Mouse (Mus musculus) hindlimb bud, embryonic 11.5 days (tissue): Measurements from ENCODE around the gene Akirin2.
"Not testable (repeated sequence)": the region's sequence is repeated elsewhere in the genome, so short reads cannot be mapped to it uniquely, and the experiment has no call there.

ENCODE experiments used
- DNase-seq: peaks from one replicate; pipeline ENCODE4 v3.0.0-alpha.2; 2012; ENCODE audit warnings: low read depth, low spot score; ENCODE audit errors: extremely low spot score

The Akirin2 gene

DNA sequence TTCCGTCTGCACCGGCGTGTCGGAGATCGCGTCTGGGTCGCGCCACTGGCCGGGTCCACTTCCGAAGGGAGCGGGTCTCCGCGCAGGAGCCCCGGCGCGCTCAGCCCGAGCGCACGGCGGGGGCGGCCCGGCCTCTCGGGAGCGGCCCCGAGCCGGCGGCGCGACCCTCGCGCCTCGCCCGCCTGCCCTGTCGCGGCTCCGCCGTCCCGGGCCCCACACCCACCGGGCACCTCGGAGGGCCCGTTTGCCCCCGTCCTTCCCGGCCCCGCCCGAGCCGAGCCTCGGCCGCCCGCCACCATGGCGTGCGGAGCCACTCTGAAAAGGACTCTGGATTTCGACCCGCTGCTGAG lies at the start of gene Akirin2:
Akirin2 (plus strand) TSS at position 190 of the 350 bp plus-strand sequence.
- DNase-seq: no peak

DNA sequence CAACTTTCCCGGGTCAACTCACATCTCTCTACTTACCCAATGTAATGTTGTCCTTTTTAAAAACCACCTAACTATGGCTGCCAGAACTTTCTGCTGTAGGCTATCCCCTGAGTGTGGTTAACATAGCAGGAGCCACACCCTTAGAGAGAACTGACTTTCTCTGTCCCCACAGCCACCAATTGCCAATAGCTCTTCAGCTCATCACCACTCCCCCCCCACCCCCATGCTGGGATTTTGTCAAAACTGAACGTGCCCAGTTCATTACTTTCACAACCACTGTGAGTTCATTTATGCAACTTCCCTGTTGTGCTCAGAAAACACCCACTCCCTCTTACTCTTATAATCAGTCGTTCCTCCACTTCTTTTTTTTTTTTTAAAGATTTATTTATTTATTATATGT lies 40.4 kb upstream of the Akirin2 start:
- DNase-seq: no peak

DNA sequence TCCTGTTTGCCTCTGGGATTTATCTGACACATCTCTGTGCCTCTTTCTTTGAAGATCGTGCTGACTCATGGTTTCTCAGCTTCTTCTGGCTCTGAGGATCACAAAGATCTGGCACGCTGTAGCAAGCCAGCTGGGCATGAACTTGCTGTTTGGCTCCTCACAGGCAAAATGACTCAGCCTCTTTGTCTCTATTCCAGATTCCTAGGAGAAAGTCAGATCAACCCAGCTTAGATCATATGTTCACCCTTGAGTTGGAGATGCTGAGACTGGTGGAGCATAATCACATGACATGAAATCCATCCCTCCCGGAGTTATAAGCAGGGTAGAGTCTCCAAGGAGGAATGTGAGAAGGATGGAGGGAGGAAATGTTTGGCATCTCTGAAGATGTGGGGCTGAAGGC lies 27.9 kb upstream of the Akirin2 start:
- no peak for DNase-seq

DNA sequence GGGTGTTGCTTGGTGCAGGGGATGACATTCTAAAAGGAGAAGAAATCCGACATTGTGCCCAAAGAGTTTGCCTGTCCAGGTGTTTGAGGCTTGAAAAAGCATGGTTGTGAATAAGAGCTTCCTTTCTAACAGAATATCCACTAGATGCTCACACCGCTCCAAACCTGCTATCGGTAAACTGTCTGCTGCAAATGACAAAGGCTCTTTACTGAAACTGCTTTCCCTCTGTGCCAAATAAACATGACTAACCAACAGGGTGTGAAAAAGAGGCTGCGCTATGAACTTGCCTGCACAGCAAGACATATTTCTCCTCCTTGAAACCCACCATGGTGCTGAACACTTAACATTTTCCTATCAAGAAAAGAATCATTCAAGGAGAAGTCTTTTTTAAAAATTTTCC lies 27.2 kb upstream of the Akirin2 start:
- no peak for DNase-seq

DNA sequence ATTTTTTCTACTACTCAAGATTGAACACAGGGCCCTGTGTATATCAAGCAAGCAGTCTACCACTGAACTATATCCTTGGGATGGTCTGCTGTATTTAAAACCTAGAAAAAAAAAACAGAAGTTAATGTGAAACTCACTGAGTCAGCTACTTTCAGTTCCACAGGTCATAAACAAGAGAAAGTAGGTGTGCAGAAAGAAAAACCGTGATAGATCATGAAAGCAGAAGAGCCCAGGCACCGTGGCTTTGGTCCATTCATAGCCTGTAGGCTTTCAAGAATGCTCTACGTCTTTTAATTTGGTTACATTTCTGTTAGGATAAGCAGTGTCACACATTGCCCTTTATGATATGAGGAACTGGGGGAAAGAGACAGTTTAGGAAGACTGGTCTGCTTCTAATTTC lies 24.0 kb upstream of the Akirin2 start:
- no peak for DNase-seq

DNA sequence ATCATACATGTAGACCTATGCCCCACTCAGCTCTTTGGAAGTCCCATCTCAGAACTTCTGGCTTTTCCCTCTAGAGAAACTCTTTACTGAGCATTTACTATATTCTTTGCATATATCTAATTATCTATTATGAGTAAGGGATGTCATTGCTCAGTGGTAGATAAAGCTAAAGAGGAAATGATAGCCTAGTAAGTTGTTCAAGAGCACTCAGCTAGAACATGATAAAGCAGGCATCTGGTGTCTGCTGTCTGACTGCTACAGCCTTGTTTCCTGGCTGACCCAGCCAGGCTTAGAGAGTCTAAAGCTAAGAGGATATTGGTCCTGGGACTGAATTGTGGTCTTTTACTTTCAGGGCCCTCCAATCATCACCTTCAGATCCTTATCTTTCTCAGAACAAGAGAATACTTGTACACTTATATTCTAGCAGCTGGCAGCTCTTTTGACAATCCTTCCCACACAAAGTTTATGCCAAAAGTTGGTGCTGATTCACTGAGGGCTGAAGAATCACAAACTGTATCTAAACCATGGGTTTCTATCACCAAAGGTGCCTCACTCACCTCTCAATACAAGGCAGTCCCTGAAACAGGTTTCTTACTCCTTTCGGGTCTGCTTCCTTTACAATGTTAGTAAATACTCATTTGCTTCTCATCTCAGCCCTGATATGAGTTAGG lies 22.2 kb upstream of the Akirin2 start:
- DNase-seq: no peak

DNA sequence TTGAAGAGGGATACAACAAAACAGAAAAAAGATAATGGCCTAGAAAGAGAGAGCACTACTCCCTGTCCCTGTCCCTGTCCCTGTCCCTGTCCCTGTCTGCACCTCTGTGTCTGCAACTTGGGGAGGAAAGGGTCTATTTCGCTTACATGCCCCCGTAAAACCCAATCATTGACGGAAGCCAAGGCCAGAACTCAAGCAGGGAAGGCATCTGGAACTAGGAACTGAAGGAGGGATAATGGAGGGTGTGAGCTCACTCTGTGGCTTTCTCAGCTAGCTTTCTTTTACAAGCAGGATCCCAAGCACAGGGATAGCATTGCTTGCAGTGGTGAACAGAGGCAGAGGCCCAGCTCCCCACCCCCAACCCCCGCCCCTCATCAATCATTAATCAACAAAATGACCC lies 21.4 kb upstream of the Akirin2 start:
- no peak for DNase-seq

DNA sequence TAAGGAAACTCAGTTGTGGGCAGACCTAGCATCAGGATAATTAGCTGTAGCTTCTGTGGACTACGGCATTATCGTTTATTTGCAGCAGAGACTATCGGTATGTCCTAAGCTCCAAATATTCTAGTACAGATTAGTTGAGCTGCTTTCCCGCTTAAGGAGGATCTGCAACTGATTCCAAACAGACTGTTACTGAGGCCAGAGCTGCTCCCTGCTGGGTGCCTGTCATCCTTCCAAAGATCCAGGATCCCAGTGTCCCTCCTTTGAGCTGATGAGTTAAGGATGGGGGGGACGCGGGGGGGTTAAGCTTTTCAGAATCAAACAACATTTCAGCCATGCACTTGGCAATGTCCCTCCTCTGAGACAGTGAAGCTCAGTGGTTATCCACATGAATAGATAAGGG lies 20.8 kb upstream of the Akirin2 start:
- no peak for DNase-seq

DNA sequence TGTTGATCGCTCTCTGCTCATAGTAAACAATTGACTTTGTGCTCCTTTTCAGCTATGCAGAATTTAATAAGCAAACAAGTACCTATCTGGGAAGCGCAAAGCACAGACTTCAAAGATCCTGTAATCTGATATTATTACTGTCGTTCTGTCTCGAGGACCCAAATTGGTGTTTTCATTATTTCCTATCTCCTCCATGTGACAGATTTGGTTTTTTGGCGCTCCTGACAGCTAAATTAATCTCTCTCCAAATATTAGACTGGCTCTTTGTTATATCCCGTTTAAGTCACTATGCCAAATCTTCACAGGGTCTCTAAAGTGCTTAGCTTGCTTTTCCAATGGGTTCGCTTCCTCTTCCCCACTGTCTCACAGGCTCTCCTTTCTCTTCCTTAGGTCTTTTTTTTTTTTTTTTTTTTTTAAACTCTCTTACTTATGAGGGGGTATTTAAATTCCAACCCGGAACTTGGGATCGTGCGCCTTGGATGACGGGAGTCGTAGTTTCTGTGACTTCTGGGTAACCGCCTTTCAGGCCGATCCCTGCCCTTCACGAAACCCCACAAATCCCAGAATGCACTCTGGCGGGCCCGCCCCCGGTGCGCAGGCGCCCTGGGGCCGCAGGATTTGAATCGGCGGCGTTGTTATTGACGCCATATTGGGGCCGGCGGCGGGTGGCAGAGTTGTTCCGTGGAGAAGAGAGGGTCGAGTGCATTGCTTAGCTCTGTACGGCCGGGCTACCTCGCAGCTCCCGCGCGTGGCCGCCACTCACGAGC lies 573 bp upstream of the Akirin2 start:
- peak; percentile 88 for DNase-seq

DNA sequence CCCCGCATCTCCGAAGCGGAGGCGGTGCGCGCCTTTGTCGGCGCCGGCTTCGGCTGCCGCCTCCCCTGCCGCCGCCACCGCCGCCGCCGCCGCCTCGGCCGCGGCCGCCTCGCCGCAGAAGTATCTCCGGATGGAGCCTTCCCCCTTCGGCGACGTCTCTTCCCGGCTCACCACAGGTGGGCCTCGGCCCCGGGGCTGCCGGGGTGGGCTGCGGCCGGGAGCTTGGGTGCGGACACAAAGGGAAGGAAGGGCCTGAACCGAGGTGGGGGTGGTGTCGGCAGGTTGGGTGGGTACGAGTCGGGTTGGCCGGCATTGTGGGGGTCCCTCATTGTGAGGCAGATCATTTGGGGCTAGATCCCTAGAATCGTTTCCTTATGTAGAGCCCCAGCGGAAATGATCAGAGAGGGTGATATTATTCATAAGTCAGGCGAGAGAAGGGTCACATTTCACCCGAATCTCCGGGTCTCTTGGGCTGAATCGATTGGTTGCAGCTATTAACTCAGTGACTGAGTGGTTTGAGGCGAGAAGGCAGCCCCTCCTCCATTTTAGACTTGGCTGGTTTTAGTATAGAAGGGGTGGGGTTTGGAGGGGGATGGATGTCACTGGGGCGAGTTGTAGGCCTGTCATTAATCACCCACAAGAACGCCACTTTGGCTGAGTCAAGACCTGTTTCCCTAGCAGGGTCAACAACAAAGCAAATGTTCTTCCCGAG lies 517 bp downstream of the Akirin2 start:
- DNase-seq: peak; percentile 72

DNA sequence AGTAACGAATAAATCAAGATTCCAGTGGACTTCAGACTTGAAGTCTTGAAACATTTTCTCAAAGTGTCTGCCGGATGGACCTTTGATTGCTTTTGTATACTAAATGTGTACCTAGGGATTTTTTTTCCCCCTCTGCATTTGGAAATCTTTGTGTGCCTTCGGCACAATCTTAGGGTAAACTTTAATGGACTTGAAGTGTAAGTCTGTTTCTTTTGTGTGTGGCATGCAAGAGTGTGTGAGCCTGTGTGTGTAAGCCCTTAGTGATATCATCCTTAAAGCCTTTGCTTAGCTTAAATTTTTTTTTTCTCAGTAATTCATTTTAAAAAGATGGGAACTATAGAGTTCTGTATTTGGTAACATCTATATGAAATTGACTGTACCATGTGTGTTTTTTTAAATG lies 1.2 kb downstream of the Akirin2 start:
- DNase-seq: no peak

DNA sequence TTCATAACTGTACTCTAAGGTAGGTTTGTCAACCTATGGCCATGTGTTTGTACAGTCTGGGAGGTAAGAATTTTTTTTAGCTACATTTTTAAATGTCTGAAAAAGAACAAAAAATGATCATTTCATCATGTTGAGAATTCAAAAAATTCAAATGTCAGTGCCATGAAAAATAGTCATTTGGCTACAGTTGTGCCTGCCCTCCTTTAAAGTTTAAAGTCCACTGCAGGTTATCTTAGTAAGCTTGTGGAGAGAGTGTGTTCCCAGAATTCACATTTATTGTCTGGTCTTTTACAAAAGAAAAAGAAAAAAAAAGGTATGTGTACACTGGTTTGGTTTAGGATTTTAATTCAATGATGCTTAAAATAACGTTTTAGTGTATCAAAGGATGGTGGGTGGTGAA lies 3.9 kb downstream of the Akirin2 start:
- no peak for DNase-seq

DNA sequence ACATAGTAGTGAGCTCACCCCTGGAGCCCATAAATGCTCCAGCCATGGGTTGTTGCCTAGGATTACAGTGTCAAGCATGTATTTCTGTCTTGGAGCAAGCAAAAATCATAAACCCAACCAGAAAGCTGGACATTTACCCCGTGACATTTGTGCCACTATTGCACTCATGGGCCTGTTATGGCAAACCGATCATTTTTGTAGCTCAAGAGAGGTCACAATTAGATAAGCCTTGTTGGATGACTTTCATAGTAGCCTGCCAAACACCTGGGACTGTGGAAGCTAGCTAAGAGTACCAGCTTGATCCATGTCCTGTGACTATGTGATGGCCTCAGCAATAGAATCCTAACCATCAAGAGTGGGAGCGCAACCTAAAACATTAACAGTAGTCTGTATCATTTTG lies 4.9 kb downstream of the Akirin2 start:
- DNase-seq: no peak

DNA sequence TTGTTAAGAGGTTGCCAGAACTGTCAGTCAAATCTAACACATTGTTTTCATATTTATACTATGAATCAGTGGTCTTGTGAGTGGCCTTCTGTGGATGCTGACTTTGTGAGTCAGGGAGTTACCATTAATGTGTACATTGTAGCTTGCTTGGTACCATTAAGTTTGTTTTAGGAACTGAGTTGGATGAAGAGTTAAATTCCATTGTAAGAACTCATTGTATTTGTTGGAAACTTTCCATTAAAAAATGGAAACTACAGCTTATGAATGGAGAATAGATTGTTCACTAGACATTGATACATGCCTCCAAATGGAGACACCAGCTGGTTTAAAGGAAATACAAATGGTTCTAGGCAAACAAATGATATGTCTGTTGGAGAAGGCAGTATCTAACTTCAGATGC lies 5.4 kb downstream of the Akirin2 start:
- DNase-seq: no peak

DNA sequence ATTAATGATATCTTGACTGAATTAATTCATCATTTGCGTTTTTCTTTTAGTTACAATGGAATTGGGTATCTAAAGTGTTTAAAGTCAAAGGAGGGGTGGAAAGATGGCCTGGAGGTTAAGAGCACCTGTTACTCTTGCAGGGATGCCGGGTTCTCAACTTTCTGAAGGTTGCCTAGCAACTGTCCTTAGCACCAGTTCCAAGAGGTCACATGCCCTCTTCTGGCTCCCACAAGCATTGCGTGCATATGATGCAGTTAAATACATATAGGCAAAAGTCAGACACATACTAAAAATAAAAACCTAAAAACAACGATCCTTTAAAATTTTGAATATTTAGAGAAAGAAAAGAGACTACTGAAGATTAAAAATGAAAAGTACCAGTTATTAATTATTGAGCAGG lies 10.2 kb downstream of the Akirin2 start:
- peak; percentile 22 for DNase-seq

DNA sequence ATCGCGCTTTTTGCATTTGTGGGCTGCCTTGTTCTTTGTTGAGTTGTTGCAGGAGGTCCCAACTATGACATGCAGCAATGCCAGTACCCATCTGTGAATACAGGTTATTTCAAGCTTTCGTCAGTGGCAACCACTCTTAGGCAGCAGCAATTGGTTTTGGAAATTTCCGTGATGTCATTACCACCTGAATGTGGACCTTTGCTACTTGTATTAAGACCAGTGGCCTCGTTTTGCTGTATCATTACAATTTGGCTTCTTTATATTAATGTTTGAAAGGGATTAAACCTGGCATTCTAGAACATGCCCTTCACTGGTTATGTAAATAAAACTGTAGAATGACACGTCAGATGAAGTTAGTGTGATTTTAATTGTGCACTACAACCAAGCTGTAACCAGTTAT lies 15.5 kb downstream of the Akirin2 start:
- no peak for DNase-seq

DNA sequence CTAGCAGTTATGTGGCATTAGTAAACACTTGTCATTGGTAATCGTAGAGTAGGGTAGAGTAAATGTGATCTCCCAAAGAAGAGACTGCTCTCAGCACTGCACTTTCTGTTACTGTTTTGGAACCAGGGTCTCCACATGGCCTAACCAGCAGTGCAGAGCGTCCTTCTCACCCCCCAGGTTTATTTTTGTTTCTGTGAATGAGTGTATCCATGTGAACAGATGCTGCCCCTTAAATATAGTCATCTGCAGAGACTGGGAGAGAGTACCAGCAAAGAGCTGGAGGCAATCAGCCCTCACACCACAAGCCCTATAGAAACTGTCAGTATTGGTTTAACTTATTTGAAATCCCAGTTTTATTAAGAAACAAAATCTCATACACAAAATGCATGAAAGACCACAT lies 22.1 kb downstream of the Akirin2 start:
- no peak for DNase-seq

DNA sequence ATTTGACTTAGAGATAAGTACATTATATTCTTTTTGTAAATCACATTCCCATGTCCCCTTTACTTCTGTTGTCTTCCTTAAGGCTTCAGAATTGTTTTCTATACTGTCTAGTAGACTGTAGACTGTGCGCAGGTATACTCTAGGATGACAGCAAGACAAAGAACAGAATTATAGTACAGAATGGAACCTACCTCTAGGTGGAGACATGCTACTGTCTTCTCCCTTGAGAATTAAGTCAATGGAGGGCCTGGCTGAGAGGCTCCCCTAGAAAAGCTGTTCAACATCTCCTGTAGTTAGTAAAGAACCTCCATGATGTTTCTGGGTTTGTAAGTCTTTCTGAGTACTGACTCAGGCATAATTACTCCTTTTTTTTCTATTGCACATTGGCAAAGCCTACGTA lies 26.3 kb downstream of the Akirin2 start:
- DNase-seq: no peak

DNA sequence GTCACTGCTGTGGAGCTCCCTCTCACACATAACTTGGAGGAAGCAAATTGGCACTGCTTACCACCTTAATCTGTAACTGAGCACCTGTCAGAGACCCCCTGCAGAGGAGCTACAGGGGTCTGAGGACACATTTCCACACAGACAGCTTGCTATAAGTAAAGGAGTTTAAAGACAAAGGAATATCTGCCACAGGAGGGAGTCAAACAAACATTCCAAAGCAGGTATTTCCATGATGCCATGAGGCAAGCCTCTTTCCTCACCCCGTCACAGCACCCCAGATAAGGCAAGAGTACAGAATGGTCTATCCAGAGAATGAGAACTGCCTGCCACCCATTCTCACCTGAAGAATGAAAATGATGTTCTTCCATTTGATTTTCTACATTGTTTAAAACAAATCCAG lies 28.5 kb downstream of the Akirin2 start:
- no peak for DNase-seq

DNA sequence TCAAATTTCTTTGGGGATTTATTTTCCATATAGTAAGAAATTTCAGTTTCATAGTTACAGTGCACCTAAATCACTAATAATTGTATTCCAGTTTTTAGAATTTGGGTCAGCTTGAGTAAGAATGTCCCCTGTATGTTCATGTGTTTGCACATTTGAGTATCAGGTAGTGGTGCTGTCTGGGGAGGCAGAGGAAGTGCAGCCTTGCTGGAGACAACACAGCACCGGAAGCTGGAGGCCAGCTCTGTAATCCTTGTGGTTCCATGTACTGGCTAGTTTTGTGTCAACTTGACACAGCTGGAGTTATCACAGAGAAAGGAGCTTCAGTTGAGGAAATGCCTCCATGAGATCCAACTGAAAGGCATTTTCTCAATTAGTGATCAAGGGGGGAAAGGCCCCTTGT lies 30.8 kb downstream of the Akirin2 start:
- not testable (repeated sequence) for DNase-seq

DNA sequence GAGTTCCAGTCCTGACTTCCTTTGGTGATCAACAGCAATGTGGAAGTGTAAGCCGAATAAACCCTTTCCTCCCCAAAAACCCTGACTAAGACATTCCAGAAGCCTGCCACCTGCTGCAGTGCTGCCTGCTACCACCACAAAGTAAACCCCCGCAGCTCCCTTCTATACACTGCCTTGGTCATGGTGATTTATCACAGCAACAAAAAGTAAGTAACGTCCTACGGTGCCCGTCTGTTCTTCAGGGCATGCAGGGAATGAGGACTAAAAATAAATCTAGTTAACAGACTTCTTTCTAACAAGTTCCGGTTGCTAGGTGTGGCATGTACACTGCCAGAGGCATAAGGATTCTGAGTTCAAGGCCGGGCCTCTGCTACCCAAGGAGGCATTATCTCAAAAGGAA lies 31.3 kb downstream of the Akirin2 start:
- DNase-seq: no peak

DNA sequence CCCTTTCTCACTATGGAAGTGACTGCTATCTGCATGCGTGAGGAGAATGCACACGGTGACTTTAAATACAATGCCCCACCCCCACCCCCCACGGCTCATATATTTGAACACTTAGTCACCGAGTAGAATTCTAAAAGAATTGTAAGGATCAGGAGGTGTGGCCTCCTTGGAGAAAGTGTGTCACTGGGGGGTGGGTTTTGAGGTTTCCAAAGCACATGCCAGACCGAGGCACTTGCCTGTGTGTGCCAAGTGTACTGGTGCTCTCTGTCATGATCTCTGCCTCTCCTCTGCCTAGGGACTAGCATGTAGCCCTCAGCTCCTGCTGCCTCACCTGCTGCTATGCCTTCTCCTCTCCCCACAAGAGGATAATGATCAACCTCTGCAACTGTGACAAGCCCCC lies 31.7 kb downstream of the Akirin2 start:
- DNase-seq: no peak
